Mouse (Mus musculus): Measurements from ENCODE around the gene Barhl1.

GRCm38 (mm10) chr2:28909818-28910710 lies 6.4 kb downstream of the Barhl1 start:
- TF ChIP-seq CTCF (IDR thresholded peaks at IDR 0.05; ENCODE audit: low read depth) (no peak), EP300 (IDR thresholded peaks at IDR 0.05; ENCODE audit: low read depth) (no peak)
